Mouse (Mus musculus) midbrain, embryonic 11.5 days (tissue): ENCODE data around the gene Sco1. TPM values are rescaled to one million over a fixed set of nuclear protein-coding genes. Genes with fewer than 3 reads are reported as not detected.

ENCODE experiments used
- ATAC-seq: fragments of 200-750 bp; cut with Nextera tagmentation; 2 replicates; pipeline ENCODE4 v1.8.0; 2017; ENCODE audit warnings: moderate TSS enrichment, moderate library complexity; ENCODE audit not compliant: low FRiP score
- DNase-seq: peaks from one replicate; pipeline ENCODE4 v3.0.0; 2015; ENCODE audit warnings: low spot score; ENCODE audit errors: missing footprints
- H3K27ac ChIP-seq: fragments of 300-500 bp; sonication (generic); 2 replicates; pipeline ENCODE4 v1.5.1; 2014; ENCODE audit warnings: low read depth, low read length
- H3K27me3 ChIP-seq: fragments of 300-500 bp; sonication (generic); 2 replicates; pipeline ENCODE4 v1.6.1; 2014; ENCODE audit warnings: mild to moderate bottlenecking, low read length, moderate library complexity, mixed read lengths; ENCODE audit not compliant: control insufficient read depth, insufficient read depth
- H3K36me3 ChIP-seq: fragments of 300-500 bp; sonication (generic); 2 replicates; pipeline ENCODE4 v1.6.1; 2014; ENCODE audit warnings: mild to moderate bottlenecking, low read length, moderate library complexity, mixed read lengths; ENCODE audit not compliant: control insufficient read depth, insufficient read depth
- H3K4me1 ChIP-seq: fragments of 300-500 bp; sonication (generic); 2 replicates; pipeline ENCODE4 v1.6.1; 2014; ENCODE audit warnings: low read length; ENCODE audit not compliant: control insufficient read depth, insufficient read depth
- H3K4me2 ChIP-seq: fragments of 300-500 bp; sonication (generic); 2 replicates; pipeline ENCODE4 v1.6.1; 2014; ENCODE audit warnings: mild to moderate bottlenecking, moderate library complexity
- H3K4me3 ChIP-seq: fragments of 300-500 bp; sonication (generic); 2 replicates; pipeline ENCODE4 v1.5.1; 2014; ENCODE audit warnings: low read depth, low read length
- H3K9ac ChIP-seq: fragments of 300-500 bp; sonication (generic); 2 replicates; pipeline ENCODE4 v1.6.1; 2014; ENCODE audit warnings: low read length
- H3K9me3 ChIP-seq: fragments of 300-500 bp; sonication (generic); 2 replicates; pipeline ENCODE4 v1.6.1; 2016; ENCODE audit warnings: low read length; ENCODE audit not compliant: control insufficient read depth
- WGBS: fragments of 180-500 bp; shearing (Covaris S2); extraction: QIAGEN DNeasy Blood & Tissue Kit; methylation state at CpG from one replicate; pipeline ENCODE4 v1.1.7; 2014; 5-methylcytosine and 5-hydroxymethylcytosine counted together
- microRNA-seq: library from miRNA; unstranded; fragments of <30 nt; microRNA quantifications from one replicate; pipeline ENCODE4, GENCODE M21; 2017
- polyA plus RNA-seq: library from polyadenylated mRNA; unstranded; fragments of >200 nt; fragmentation: Nextera tagmentation; extraction: Ambion mirVana; gene quantifications from 2 replicates; pipeline ENCODE4 v1.2.1, GENCODE M21; 2014

Gene Sco1
- polyA plus RNA-seq, 1 experiment from 2014 or later = 18.7 TPM

DNA sequence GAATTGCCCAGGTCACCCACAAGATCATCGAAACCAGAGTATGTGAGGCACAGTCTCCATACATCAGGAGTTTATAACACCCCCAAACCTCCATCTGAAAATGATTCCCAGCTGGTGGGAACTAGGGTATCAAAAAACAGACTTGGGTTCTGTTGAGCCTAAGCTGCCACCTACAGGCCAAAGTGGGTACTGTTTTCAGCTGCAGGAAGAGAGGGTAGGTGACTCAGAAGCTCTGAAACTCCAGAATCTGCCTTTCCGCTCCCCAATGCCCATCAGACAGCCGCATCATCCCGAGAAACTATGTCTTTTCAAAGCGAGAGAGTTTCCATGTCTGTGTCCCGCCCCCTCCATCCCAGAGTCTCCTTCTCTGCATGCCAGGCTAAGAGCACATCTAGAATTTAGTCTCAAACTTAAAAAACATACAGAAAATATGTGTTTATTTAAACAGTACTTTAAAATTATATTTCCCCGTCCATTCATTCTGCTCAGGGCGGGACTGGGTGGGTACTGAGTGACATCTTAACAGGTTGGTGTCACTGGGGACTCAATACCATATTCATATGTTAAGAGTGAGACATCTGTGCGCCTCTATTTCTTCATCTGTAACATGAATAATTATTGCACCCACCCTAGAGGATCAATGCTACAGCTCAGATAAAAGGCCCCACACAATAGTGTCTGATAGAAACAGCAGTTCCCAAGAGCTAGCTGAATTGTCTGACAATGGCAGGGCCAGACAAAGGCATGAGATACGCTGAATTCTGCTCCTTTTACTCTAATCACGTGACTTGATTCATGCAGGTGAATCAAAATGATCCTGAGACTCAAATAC is 59.8 kb downstream of the Sco1 start:
- DNase-seq (peak; percentile 98), ATAC-seq (peak; percentile 52)
- no peak overlapping the region for H3K4me2 ChIP-seq
- 33% methylated on average over 11 of the region's 11 CpGs for WGBS
- H3K27me3 ChIP-seq = no peaks in the 10 kb centered on the region
- no peaks in the 10 kb centered on the region for H3K4me1 ChIP-seq
- no peaks in the 10 kb centered on the region for H3K9me3 ChIP-seq
- H3K9ac ChIP-seq = no peak overlapping the region
- no peaks in the 10 kb centered on the region for H3K36me3 ChIP-seq
- no peak overlapping the region for H3K27ac ChIP-seq
- no peak overlapping the region for H3K4me3 ChIP-seq

GRCm38 (mm10) chr11:67112851-67113202 is 60.4 kb downstream of the Sco1 start:
- peak; percentile 99 for DNase-seq
- no peak overlapping the region for H3K4me2 ChIP-seq
- no peaks in the 10 kb centered on the region for H3K36me3 ChIP-seq
- no peaks in the 10 kb centered on the region for H3K4me1 ChIP-seq
- ATAC-seq = peak; percentile 35; the same call in 1 of the 2 replicates
- H3K27ac ChIP-seq = no peak overlapping the region
- H3K4me3 ChIP-seq = no peak overlapping the region
- no peak overlapping the region for H3K9ac ChIP-seq
- H3K9me3 ChIP-seq = no peaks in the 10 kb centered on the region
- H3K27me3 ChIP-seq = no peaks in the 10 kb centered on the region
- 42% methylated on average over 11 of the region's 11 CpGs for WGBS

DNA sequence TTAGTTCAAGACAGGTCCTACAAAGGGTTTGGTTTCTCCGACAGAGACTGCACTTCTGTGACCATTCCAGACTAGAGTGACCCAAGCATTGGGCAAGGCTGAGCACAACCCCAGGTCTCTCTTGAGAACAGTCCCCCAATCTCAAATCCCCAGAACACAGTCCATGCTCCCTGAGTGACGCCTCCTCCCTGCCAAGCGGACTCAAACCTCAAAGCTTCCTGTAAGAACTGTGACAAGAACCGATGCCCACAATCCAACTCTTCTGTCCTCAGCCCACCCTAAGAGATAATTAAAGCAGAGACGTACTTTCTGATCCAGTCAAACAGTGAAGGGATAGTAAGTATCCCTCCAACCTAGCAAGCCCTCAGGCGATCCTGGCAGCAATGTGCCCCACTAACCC is 60.9 kb downstream of the Sco1 start:
- Histone ChIP-seq H3K4me2 (no peak overlapping the region), H3K9me3 (no peaks in the 10 kb centered on the region), H3K9ac (no peak overlapping the region), H3K4me1 (no peaks in the 10 kb centered on the region), H3K27ac (no peak overlapping the region), H3K36me3 (no peaks in the 10 kb centered on the region), H3K4me3 (no peak overlapping the region), H3K27me3 (no peaks in the 10 kb centered on the region)
- no peak for ATAC-seq
- 86% methylated on average over 6 of the region's 6 CpGs for WGBS
- peak; percentile 23 for DNase-seq

DNA sequence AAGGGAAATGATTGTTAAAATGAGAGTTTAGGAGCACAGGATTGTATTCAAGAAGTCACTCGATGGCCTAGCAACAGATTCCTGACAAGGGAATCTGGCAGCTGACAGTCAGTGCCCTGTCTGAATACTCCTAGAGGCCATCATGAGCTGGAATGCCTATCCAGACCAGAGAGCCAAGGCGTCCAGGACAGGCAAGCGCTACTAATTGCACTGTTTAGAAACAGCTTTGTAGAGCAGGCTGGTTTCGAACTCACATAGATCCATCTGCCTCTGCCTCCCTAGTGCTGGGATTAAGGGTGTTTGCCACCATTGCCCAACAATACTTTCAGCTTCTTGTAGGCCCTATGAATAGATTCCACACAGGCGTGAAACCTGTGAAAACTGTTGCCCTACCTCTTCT is 61.8 kb downstream of the Sco1 start:
- no peak overlapping the region for H3K4me2 ChIP-seq
- H3K36me3 ChIP-seq = no peaks in the 10 kb centered on the region
- H3K4me3 ChIP-seq = no peak overlapping the region
- H3K27me3 ChIP-seq = no peaks in the 10 kb centered on the region
- no peak for ATAC-seq
- H3K9me3 ChIP-seq = no peaks in the 10 kb centered on the region
- H3K4me1 ChIP-seq = no peaks in the 10 kb centered on the region
- no peak overlapping the region for H3K27ac ChIP-seq
- 93% methylated on average over 5 of the region's 5 CpGs for WGBS
- no peak for DNase-seq
- H3K9ac ChIP-seq = no peak overlapping the region

DNA sequence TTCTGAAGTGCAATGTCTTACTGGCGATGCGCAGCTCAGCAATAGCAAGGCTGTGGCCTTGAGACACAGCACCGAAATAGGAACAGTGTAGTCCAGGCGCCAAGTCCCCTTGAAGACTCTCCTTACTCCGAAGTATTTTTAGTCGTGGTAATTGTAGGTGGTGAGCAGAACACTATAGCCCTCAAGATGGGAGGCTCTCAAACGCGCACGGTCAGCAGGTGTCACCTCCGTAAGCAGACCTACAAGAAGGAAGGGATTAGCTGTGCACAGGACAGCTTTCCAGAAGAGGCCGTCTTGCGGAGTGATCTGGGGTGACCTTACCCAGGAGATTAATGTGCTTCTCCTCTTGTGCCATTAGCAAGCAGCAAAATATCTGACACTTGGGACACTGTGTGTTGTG is 62.4 kb downstream of the Sco1 start:
- no peak overlapping the region for H3K27ac ChIP-seq
- no peak overlapping the region for H3K4me2 ChIP-seq
- H3K27me3 ChIP-seq = no peaks in the 10 kb centered on the region
- H3K36me3 ChIP-seq = no peaks in the 10 kb centered on the region
- H3K4me3 ChIP-seq = no peak overlapping the region
- ATAC-seq (no peak), DNase-seq (peak; percentile 77)
- no peaks in the 10 kb centered on the region for H3K9me3 ChIP-seq
- 92% methylated on average over 12 of the region's 12 CpGs for WGBS
- no peak overlapping the region for H3K9ac ChIP-seq
- H3K4me1 ChIP-seq = no peaks in the 10 kb centered on the region

Small RNAs within 50 kb of the gene (microRNA-seq; reads per million reads assigned to microRNA genes)
- not detected for gene Mir6923

Other genes starting within 250 kb of the Sco1 start
- gene Pirt, start 140.7 kb upstream of the Sco1 start, polyA plus RNA-seq = 0.40 and 0.60 TPM in 2 replicates
- not detected in 2 replicates for gene Tmem238l, start 96.0 kb upstream of the Sco1 start, polyA plus RNA-seq
- gene Tmem220, start 27.5 kb upstream of the Sco1 start, polyA plus RNA-seq = 0.92 and 1.4 TPM in 2 replicates
- 34.8 and 40.5 TPM in 2 replicates for gene Adprm, start 76 bp upstream of the Sco1 start, polyA plus RNA-seq
- 0.51 and 0.54 TPM in 2 replicates for gene Myh3, start 25.6 kb downstream of the Sco1 start, polyA plus RNA-seq
- gene Myh2, start 118.4 kb downstream of the Sco1 start, polyA plus RNA-seq = not detected in 2 replicates
- gene Myh1, start 147.4 kb downstream of the Sco1 start, polyA plus RNA-seq = not detected in 2 replicates
- not detected in 2 replicates for gene Myh4, start 185.4 kb downstream of the Sco1 start, polyA plus RNA-seq
- gene Myh8, start 224.5 kb downstream of the Sco1 start, polyA plus RNA-seq = not detected in 2 replicates